Mouse (Mus musculus): Measurements from ENCODE around the gene Snx1.

The Snx1 gene

DNA sequence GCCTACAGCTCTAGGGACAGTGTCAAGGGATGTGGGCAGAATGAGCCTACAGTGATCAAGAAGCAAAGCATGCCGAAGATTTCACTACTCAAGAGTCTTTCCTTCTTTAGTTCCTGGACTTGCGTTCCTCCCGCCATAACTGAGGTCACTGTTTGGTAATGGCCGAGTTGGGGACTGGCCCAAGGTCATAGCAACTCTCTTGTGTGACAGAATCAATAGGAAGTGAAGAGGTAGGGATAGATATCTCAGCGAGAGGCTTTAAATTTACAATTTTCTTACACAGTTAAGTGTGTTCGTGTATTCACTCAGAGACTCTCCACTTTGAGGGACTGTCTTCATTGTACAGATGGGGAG lies 783 bp upstream of the Snx1 start:
- DNase-seq (ENCODE audit: low spot score in 2 of 2), result no peak

DNA sequence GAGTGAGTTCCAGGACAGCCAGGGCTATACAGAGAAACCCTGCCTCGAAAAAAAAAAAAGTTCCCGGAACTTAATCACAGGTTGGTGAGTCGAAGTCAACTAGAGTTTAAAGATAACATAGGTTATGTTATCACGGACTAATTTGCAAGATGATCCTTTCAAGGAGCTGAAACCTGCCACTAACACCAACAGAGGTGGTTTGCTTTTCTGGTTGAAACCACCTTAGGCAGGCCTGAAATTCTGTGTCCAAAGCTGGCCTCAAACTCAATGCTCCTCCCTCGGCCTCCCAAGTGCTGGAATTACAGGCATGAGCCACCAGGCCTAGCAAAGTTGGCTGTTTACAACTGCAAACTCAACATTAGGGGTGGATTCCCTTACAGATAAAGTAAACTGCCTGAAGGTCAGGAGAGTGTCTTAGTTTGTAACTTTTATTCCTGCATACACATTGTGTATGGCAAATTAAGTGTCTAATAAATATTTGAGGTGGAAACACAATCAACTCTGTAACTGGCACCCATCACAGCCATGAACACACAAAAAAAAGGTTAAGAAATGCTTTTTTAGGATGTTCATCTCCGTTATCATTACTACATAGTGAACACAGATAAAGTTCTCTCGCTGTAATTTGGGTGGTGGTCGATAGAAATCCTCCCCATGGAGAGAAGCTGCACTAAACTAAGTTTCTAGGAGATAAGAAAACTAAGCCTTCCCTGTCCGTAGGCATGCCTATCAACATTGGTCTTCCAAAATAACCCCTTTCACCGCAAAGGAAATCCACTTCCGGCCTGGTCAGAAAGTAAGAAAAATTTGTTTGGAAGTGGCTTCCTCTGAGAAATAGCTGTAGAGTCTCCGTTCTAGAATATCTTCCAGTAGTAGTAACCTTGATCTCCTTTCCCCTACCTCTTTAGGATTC lies 588 bp downstream of the Snx1 start:
- DNase-seq (ENCODE audit: low spot score in 2 of 2), result peak in 1 of 2 experiments; percentile 16

DNA sequence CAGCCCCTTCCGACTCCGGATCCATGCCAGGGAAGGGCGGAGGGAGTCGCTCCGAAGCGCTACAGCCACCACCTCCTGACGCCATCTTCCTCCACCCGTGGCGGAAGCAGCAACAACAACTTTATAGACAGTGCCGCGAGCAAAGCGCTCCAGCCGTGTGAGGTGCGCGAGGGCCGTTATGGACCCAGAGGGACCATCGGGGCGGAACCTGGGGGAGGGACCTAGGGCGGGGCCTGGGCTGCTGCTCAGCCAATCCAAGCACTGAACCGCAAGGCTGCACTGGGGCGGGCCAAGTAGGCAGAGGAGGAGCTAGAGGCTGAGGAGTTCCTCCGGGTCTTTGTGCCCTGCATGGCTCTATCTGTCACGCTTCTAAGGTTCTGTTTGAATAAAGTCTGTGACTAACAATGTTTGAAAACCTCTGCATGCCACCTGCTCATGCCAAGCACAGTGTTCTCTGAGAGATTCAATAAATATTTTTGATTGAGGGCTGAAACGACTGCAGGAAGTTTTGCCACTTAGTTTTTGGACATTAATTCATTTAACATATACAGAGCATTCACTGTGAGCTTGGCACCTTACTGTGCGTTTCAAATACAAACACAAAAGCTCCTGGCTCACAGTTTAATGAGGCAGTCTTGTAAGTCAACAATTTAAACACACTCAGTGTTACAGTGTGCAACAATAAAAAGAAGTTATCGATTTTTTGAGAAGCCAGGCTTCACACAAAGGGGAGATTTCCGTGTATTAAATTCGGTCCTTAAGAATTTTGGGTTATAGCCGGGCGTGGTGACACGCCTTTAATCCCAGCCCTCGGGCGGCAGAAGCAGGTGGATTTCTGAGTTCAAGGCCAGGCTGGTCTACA lies 1.5 kb downstream of the Snx1 start:
- DNase-seq (ENCODE audit: low spot score in 2 of 2), result peak; percentile 98

DNA sequence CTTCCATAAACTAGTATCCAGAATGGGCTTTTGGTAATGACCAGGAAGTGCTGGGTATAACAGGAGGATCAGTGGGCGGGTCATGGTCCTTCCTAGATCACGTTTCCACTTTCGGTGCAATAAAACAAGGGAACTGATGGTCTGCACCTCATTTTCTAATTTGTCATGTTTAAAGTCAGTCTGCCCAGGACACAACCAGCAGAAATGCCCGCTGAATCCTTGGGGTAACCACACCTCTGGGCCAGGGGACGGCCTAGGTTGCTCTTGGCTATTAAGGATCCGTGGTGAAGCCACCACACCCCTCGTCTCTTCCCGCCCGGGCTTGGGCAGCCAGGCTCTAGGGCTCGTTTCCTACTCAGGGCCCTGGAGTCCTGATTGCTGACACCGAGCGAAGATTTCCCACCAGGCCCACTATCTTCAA lies 2.3 kb downstream of the Snx1 start:
- no peak for DNase-seq (ENCODE audit: low spot score in 2 of 2)

DNA sequence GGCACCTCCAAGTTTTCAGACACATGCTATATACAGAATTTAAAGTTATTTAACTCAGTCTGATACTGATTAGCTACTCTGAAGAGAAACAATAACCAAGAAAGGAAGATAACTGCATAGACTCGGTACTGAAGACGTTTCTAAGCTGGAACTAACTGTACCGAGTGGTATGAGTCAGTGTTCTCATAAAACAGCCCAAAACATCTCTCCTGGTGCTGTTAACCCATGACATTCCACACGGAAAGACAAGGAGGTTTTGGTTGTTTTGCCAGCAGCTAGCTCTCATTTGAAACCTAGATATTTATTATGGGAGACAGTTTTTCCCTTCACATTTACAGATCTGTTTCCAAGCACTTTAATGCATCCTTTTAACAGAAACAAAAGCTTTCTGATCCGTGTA lies 2.7 kb downstream of the Snx1 start:
- no peak for DNase-seq (ENCODE audit: low spot score in 2 of 2)

DNA sequence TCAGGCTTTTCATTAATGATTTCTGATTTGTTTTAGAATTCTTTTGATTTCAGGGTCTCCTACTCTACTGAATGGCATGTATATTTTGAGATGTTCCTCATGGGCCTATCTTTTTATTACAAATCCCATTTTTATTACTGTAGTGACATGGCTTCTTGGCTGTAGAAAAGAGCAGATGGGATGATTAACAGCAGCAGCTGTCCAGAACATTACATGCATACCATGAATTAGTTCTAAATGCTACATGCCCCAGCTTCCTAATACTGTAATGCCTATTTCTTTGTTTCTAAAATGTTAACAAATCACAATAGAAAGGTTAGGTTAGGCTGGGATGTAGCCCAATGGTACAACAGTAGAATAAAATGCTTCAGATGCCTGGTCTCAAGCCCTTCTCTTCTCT lies 5.0 kb downstream of the Snx1 start:
- no peak for DNase-seq (ENCODE audit: low spot score in 2 of 2)

GRCm38 (mm10) chr9:66120945-66121344 lies 5.4 kb downstream of the Snx1 start:
- DNase-seq (ENCODE audit: low spot score in 2 of 2), result no peak

GRCm38 (mm10) chr9:66120106-66120505 lies 6.3 kb downstream of the Snx1 start:
- DNase-seq (ENCODE audit: low spot score in 2 of 2), result no peak

DNA sequence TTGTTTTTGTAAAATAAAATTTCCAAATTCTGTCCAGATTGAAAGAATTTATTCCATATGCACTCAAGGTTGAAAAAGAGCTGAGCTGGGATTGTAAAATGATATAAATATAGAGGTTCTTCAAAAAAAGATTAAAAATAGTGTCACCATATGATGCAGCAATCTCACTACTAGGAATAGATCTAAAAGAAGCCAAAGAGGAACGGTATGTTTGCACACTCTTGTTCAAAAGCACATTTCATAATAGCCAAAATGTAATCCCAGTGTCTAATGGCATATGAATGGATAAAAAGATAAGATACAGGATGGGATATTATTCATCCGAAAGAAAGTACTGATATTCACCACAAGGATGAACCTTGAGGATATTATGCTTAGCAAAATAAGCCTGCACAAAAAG lies 6.9 kb downstream of the Snx1 start:
- no peak for DNase-seq (ENCODE audit: low spot score in 2 of 2)

- DNase-seq (ENCODE audit: low spot score in 2 of 2), result peak; percentile 34 to 61
Measured at GRCm38 (mm10) chr9:66116890-66117289, 9.5 kb downstream of the Snx1 start.

DNA sequence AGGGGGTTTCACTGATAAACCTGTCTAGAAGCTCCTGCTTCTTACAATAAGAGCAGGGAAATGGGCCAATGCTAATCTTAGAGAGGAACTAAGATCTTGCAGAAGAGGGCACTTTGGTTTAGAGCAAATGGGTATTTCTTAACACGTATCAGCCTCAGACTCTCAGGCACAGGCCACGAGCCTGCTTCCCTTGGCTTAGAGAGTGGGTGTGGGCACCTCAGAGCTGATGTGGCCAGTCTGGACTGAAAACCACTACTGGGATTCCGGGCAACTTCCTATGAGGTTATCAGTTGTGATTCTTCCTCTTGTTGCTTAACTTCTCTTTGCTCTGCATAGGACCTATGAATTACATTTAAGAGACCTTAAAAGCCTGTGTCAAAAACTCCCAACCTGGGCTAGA lies 12.0 kb downstream of the Snx1 start:
- DNase-seq (ENCODE audit: low spot score in 2 of 2), result no peak

- no peak for DNase-seq (ENCODE audit: low spot score in 2 of 2)
Measured at GRCm38 (mm10) chr9:66110611-66111379, 15.6 kb downstream of the Snx1 start.

- no peak for DNase-seq (ENCODE audit: low spot score in 2 of 2)
Measured at GRCm38 (mm10) chr9:66110126-66110525, 16.3 kb downstream of the Snx1 start.

DNA sequence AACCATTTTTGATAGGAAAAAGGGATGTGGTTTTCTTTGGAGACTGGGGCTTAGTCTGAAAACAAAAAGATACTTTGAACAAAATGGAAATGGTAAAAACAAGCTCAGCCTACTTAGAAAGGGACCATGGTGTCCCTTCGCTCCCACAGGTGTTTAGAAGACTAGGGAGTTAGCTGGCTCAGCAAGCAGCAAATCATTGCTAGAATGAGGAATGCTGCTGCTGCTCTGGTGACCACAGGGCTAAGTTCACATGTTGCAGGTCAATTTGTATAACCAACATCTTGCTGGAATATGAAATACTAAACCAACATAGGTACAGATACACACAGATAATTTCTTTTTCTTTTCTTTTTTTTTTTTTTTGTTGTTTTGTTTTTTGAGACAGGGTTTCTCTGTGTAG lies 16.8 kb downstream of the Snx1 start:
- no peak for DNase-seq (ENCODE audit: low spot score in 2 of 2)

GRCm38 (mm10) chr9:66105168-66105567 lies 21.2 kb downstream of the Snx1 start:
- no peak for DNase-seq (ENCODE audit: low spot score in 2 of 2)

- no peak for DNase-seq (ENCODE audit: low spot score in 2 of 2)
Measured at GRCm38 (mm10) chr9:66104601-66105000, 21.8 kb downstream of the Snx1 start.

DNA sequence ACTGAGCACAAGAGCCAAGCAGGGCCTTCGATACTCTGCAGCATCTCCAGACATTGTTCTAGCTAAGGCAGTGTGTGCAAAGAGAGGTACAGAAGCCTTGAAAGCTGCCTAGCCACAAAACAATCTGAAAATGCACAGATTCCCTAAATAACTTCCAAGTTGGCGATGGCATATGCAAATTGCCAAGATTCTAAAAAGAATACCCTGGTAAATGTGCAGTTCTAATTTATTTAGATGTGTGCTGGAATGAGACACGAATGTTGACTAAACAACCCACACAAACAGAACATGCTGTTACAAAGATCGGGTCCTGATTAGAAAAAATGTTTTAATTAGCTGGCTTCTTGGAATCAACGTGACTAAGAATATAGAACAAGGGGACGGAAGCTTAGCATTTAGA lies 23.7 kb downstream of the Snx1 start:
- no peak for DNase-seq (ENCODE audit: low spot score in 2 of 2)

- DNase-seq (ENCODE audit: low spot score in 2 of 2), result no peak
Measured at GRCm38 (mm10) chr9:66101577-66101976, 24.8 kb downstream of the Snx1 start.

- no peak for DNase-seq (ENCODE audit: low spot score in 2 of 2)
Measured at GRCm38 (mm10) chr9:66092664-66093063, 33.7 kb downstream of the Snx1 start.

- no peak for DNase-seq (ENCODE audit: low spot score in 2 of 2)
Measured at GRCm38 (mm10) chr9:66091327-66092231, 34.8 kb downstream of the Snx1 start.
